Mouse (Mus musculus): ENCODE data around the gene Ppm1b. TPM values are rescaled to one million over a fixed set of nuclear protein-coding genes. Genes with fewer than 3 reads are reported as not detected.
A peak's percentile ranks its signal among the peaks of the same experiment; 100 is the strongest.

The Ppm1b gene
- total RNA-seq (2021): 120 and 135 TPM in 2 replicates
- long read RNA-seq, experiment 1, transcript Ppm1b-205 (6 exons, 1,290 nt): minor isoform, 9 of 189 reads
- long read RNA-seq, experiment 1, transcript Ppm1b-202 (6 exons, 3,323 nt): major isoform, 95 of 189 reads
- long read RNA-seq, experiment 1, transcript Ppm1b-201 (6 exons, 2,670 nt): minor isoform, 56 of 189 reads
- long read RNA-seq, experiment 1, partial matches to known transcripts: 17 of 189 reads
- long read RNA-seq, experiment 1, other reads (novel, unspliced or antisense): 12 of 189 reads
- long read RNA-seq, experiment 2, transcript Ppm1b-202 (6 exons, 3,323 nt): major isoform, 48 of 104 reads
- long read RNA-seq, experiment 2, transcript Ppm1b-201 (6 exons, 2,670 nt): minor isoform, 36 of 104 reads
- long read RNA-seq, experiment 2, transcript Ppm1b-205 (6 exons, 1,290 nt): minor isoform, 8 of 104 reads
- long read RNA-seq, experiment 2, partial matches to known transcripts: 5 of 104 reads
- long read RNA-seq, experiment 2, other reads (novel, unspliced or antisense): 7 of 104 reads

DNA sequence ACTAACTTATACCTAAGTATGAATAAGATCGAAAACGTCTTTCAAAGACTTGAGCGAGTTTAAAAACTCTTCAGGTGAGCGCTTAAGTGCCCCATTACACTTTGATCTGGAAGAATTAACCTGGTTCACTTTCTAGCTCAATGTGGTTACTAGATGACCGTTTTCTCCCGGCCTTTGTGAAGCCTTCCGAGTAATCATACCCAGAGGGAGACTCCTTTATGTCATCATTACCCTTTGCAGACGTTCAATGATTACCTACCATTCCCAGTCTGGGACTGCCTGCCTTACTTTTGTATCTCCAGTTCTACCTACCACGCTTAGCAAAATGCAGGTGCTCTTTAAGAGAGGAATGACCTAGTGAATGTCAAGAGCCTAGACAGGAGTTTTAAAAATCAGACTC lies at the start of gene Ppm1b:
Ppm1b (plus strand) TSS at position 301 of the 400 bp plus-strand sequence.
- DNase-seq: peak; percentile 18

DNA sequence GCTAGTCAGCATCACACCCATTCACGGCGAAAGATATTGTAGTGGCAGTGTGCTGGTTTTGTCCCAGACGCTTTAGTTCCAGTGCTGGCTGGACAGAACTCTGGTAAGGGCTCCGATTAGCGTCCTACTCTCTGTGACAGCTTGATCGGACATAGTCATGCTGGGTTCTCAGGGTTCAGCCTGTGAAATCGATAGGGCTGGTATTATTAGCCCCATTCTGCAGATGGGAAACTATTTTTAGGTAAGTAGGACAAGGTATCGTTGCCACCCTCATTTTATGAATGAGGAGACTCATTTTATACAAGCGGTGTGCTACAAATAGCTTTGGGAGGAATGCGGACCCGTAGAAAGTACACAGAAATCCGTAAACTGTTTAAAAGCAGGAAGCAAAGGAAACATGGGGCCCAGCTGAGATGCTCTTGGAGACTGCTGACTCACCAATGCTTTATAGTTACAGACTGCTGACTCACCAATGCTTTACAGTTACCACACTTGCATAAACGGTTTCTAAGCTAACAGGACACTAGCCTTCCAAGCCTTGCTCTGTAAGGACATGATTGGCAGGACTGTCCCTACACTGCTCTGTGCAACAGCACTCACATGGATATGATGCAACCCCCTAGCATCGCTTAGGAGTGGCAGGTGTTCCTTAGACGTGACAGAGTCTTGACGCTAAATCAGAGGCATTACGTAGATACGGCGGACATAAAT lies 34.7 kb upstream of the Ppm1b start:
- no peak for DNase-seq

DNA sequence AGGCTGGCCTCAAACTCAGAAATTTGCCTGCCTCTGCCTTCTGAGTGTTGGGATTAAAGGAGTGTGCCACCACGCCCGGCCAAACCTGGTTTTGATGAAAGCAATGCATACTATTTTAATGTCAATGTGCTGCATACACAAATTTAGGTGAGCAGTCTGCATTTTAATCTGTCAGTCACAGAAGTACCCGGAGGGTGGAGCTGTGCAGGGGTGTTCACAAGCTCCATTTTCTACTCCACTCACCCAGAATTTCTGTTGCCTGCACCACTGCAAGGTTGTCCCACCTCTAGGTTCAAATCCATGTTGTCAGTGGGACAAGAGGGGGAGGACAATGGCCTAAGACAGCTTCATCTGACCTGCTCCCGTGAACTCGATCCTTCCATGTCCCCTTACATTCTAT lies 31.8 kb upstream of the Ppm1b start:
- no peak for DNase-seq

DNA sequence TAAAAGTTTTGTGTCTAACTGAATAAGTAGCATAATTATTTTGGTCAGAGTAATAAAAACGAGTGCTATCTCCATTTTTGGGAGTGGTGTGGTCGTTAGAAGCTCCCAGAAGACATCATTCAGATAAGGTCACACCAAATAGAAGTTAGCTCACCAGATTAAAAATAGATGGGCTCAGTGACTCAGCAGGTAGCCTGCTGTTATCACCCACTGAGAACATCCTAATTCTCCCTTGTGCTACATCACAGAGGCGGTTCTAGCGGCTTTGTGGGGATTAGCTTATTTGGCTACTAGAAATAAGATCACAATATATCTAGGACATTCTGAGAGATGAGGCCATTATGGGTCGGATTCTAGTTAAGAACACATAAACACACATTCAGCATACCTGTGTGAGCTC lies 30.3 kb upstream of the Ppm1b start:
- DNase-seq: no peak

DNA sequence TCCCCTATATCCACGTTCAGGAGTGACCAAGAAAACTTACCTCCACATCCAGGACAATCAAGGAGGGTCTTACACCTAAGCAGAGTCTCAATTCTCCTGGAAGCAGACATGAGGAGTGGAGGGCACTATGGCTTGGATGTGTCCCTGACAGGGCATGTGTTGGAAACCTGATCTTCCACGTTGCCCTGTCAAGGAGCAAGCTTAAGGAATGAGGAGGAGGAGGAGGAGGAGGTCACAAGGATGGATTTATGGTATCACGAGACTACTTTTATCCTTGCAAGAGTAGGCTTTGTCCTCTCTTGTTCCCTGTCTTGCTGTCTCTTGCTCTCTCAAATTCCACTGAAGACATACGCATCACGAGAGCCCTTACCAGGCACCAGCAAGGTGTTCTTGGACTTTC lies 29.0 kb upstream of the Ppm1b start:
- DNase-seq: no peak

DNA sequence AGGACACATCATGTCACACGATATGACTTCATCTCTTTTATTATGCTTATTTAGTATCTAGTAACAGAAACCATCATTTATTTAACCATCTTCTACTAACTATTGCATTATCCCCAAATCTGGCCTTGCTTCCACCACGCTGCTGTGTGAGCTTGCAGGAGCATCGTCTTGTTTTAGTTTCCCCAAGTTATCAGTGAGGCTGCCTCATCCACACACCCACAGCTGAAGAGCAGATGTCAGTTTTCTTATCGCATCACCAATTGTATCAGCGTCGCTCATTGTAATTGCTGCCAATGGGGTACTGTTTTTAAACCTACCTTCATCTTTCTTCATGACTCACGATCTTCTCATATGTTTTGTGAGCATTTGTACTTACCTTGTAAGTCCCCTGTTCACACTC lies 23.6 kb upstream of the Ppm1b start:
- no peak for DNase-seq

DNA sequence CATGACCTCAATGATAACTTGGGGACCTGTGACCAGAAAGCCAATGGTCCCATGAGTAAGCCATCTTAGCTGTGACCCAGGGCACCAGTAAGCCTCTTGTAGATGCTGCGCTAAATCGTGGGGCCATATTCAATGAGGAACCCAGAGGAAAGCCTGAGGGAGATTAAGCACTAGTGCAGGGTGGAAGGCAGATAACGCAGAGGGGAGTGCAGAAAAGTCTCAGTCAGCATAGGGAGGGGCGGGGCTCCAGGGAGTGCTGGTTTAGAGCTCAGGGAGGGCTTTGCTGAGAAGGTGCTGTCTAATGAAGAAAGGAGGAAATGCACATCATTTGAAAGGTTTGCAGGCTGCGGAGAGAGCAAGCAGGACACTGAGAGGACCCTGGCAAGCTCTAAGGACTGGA lies 22.6 kb upstream of the Ppm1b start:
- DNase-seq: no peak

DNA sequence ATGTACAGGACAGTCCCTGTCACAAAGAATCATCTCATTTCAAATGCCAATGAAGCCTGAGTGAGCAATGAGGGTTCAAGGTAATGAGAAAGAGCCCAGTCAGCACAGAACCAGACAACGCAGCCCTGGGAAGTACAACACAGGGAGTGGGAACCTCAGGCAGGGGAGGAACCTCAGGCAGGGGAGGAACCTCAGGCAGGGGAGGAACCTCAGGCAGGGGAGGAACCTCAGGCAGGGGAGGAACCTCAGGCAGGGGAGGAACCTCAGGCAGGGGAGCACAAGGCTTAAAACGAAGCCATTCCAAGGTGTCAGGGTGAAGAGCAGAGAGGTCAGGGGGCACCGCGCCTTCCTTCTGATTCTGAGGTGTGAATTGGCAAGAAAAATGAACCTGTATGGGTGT lies 20.9 kb upstream of the Ppm1b start:
- DNase-seq: peak; percentile 44

DNA sequence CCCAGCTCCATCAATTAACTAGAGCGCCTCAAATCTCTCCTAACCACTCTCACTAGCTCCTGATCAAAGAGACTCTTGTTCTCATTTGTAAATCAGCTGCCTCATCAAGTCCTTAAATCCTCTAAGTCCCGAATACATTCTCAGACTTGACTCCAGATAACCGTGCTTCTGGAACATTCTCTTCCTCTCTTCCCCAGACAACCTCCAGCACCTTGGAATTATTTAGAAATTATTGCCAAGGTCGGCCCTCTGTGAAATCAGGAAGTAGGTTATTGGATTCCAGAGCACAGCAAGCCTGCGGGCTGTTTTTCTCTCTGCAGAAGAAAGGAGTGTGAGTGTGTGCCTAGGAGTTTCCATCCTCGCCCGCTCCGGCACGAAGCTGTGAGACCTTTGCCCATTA lies 20.2 kb upstream of the Ppm1b start:
- DNase-seq: peak; percentile 19

DNA sequence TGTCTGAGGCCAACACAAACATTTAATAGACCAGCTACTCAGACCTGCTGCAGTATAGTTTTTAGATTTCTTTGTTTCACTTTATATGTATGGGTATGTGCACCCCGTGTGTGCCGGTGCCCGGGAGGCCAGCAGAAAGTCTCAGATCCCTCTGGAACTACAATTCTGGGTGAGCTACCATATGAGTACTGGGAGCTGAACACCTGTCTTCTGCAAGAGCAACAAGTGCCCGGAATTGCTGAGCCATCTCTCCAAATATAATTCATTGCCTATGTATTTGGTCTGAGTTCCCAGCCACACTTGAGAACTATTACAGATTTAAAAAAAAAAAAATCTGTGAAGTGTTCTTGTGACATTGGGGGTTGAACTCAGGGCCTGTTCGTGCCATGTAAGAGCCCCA lies 19.7 kb upstream of the Ppm1b start:
- no peak for DNase-seq

DNA sequence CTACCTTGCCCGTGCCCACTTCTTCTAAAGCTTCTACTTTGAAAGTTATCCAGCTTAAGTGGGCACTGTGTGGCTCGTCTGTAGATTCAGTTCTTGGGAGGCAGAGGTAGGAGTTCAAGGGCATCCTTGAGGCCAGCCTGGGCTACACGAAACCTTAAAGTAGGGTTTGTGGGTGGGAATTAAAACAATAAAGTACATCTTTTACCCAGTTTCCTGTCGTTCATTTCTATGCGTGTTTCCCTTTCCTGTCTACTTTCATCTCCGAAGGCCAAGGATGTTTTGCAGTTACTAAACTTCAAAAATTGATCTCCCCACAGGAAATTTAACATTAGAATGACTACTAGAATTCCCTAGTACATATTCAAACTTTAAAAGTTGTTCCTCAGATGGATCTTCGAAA lies 19.3 kb upstream of the Ppm1b start:
- DNase-seq: no peak

DNA sequence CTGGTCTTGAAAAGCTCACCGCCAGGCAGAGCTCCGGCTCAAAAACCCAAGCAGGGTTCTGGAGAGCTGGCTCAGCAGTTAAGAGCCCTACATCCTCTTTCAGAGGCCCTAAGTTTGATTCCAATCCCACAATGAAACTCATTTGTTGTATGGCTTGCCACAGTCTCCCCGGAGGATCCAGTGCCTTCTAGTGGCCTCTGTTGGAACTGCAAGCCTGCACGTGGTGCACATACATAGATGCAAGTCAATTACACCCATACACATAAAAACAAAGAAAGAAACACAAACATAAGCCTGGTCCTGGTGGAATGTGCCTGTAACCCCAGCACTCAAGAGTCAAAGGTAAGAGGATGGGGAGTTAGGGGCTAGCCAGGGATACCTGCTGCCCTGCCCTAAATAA lies 18.3 kb upstream of the Ppm1b start:
- DNase-seq: no peak

DNA sequence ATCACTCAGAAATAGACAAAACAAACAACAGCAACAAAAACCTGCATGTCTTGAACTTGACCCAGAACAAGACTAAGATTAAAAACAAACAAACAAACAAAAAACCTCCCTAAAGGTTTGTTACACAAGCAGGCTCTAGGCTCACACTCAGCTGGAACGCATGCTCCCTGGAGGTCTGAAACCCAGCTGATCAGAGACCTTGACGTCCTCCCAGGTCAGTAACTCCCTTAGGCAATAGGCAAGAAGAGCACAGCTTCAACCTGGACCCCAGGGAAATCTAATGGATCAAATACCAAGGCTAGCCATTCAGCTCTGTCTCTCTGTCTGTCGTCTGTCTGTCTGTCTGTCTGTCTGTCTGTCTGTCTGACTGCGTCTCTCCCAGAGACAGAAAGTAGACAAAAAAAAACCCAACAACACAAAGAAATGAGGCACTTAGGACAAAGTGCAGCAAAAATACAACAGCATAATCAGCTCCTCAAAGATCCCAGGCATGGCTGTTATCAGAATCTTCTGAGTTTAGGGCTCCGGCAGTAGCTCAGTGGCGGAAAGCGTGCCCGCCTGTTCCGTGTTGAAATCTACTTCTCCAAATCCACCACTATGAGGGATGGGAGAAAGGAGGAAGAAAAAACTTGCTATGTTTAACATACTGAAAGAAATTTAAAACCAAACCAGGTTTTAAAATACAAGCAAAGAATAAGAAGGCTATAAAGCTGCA lies 16.4 kb upstream of the Ppm1b start:
- peak; percentile 64 for DNase-seq

DNA sequence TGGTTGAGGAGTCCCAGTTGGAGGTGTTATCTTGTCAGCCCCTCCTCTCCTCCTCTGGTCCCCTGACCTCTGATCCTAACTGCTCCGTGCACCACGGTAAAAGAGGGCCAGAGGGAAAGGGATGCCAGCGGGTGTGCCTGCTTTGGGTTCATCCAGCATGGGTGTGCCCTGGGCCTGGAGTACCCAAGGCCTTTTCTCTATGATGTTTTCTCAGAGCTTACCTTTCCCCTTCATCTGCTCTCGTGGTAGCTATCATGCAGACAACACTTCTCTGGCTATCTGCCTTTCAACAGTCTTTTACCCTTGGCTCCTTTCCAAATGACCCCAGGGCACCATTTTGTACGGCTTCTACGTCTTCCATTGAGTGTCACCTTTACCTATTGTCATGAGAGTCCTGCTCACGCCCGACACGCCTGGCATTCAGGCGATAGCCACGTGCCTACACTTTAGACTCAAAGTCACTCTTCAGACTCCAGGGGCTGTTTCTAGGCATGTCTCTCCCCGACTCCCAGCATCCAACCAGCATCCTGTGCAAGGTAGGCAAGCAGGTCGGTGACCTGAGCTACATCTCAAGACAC lies 15.2 kb upstream of the Ppm1b start:
- DNase-seq: no peak

DNA sequence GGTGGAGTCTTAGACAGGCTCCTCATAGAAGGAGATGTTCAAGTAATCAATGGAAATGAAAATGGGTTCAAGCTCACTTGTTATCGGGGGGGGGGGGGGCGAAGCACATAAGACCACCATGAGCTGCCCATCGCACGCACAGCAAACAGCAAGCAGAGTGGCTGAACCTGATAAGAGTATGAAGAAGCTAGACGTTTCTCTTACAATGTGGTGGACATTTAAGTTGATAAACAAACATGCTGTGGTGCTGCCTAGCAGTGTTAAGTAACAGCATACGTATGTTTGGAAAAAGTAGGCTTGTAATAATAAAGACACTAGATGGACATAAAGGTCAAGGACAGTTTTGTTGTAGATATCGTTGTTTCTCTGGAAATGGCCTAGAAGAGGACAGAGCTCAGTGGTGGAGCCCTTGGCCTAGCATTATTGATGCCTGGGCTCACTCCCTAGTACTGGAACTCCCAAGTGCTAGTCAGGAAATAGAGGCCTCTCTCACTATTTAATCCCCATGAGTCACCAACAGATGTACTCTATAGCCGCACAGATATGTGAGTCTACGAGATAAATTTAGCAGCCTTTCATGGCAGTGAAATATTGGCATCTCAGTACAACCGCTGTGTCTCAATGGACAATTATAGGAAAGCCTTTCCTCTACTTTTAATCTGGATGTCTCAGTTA lies 14.0 kb upstream of the Ppm1b start:
- DNase-seq: no peak

DNA sequence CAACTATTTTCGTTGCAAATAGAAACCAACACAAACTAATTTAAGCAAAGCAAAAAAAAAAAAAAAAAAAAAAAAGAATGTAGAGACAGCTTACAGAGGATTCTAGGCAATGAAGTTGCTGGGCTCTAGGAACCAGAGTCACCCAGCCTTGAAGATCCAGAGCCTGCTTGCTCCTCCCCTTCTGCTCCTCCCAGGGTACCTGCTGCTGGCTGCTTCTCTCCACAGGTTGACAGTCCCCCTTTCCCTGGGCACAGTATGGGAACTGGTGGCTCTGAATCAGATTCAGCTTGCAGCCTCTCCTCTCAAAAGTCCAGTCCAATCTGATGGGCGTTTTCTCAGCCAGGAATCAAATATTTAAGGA lies 13.5 kb upstream of the Ppm1b start:
- no peak for DNase-seq

DNA sequence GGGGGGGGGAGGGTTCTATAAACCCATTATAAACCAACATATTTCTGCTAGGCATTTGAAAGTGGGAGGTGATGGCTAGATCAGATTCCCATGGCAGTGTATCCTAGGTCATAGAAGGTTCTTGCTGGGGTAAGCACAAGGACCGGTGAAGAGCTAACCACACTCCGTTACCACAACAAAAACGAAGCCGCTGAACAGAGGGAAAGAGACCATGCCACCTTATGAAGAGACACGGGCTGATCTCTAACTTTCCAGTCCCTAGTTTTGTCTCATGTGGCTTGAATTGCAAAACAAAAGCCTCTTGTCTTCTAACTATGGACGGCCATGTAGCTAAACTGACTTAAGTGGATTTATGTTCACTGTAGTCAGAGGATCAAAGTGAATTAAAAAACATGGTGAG lies 12.2 kb upstream of the Ppm1b start:
- DNase-seq: no peak

DNA sequence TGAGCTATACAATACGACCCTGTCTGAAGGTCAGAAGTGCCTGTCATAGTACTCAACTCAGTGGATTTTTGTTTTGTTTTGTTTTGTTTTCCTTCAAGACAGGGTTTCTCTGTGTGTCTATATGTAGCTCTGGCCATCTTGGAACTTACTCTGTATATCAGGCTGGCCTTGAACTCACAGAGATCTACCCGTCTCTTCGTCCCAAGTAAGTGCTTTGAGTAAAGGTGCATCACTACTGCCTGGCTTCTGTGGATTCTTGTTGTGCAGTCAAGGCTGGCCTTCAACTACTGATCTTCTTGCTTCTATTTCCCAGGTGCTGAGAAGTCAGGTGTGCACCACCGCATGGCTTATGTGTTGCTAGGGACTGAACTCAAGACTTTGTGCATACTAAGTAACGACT lies 4.0 kb upstream of the Ppm1b start:
- DNase-seq: no peak

DNA sequence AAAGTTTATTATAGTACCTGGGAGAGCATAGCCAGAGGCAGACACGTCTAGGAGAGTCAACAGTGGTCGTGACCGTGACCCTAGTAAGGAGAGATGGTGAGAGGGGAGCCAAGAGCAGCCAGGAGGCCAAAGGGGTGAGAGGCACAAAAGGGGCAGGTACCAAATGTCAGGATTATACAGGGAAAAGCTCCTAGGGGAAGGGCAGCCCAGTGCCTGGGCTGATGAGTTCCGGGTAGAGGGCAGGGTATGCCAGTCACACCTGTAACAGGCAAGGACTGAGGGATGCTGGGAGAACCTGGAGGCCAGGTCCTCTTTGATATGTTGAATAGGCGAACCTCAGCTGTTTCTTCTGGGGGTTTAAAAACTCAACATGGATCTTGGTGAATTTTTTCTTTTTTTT lies 2.8 kb upstream of the Ppm1b start:
- DNase-seq: no peak

DNA sequence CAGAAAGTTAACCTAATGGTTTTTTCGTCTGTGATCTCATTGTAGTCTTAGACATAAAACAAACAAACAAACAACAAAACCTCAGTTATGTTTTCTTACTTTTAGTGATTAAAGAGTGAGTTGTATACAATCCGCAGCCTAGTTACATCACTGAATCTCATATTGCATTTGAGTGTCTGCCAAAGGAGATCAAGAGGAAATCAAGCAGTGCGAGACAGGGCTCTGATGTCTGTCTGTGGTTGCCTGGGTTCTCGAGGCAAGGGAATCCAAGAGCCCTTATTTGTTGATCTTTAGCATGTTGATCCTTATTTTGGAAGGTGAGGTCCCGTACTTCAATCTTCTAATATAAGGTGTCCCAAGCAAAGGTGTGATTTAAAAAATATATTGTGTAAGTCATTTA lies 1.7 kb upstream of the Ppm1b start:
- DNase-seq: no peak

DNA sequence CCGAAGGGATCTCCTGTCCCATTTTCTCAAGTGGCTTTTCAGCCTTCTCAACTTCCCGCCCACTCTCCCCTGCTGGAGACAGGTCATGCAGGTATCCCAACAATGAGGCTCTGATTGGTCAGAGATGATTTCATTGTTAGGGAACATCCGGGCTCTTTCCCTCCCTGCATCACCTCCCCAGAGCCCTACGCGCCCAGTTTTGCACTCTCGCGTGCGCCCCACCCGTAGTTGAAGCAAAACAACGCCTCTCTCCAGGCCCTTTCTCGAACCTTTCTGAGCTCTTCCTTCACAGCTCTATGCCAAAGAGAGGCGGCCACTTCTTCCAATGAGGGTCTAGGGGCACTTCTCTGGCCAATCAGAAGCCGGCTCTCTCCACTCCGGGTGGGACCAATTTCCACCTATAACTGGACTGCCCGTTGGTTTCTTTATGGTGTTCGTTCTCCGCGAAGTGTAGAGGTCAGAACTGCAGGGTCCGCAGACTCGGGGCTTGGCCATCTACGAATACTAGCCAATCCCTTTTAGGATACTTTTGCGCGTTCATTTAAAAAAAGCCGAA lies 468 bp downstream of the Ppm1b start:
- DNase-seq: peak; percentile 92

Data from adrenal gland, postnatal 14 days (tissue).